Mouse (Mus musculus): ENCODE measurements around the gene Mgll. TPM values are rescaled to one million over a fixed set of nuclear protein-coding genes. Genes with fewer than 3 reads are reported as not detected.
A peak's percentile ranks its signal among the peaks of the same experiment; 100 is the strongest.

The Mgll gene
- polyA plus RNA-seq, 1 experiment from 2014 or later = 43.6 TPM

GRCm38 (mm10) chr6:88715378-88715781 lies 8.8 kb upstream of the Mgll start:
- Histone ChIP-seq H3K4me1 (replicated peaks; ENCODE audit: insufficient read depth, low read length) (no peaks in the 10 kb centered on the region), H3K9ac (ENCODE audit: low read depth, low read length) (no peak overlapping the region), H3K4me3 (replicated peaks; ENCODE audit: low read depth, low read length) (no peak overlapping the region), H3K36me3 (ENCODE audit: insufficient read depth, low read length) (no peaks in the 10 kb centered on the region), H3K9me3 (replicated peaks; ENCODE audit: low read length) (no peaks in the 10 kb centered on the region), H3K27me3 (ENCODE audit: insufficient read depth, low read length) (no peaks in the 10 kb centered on the region), H3K4me2 (ENCODE audit: low read length) (no peak overlapping the region), H3K27ac (peak overlapping the region; percentile 44; the same call in 1 of the 2 replicates)
- ATAC-seq (replicated peaks; ENCODE audit: low FRiP score, low read depth) (0 out of 2 replicates have a peak, but pooled peaks have one; percentile 33), DNase-seq (ENCODE audit: low spot score) (peak; percentile 36)
- 49% methylated on average over 9 of the region's 9 CpGs for WGBS
- no peak for TF ChIP-seq CTCF (IDR thresholded peaks at IDR 0.05; ENCODE audit: low read depth)

- H3K36me3 ChIP-seq (ENCODE audit: insufficient read depth, low read length) = no peaks in the 10 kb centered on the region
- no peak overlapping the region for H3K4me3 ChIP-seq (replicated peaks; ENCODE audit: low read depth, low read length)
- no peaks in the 10 kb centered on the region for H3K27me3 ChIP-seq (ENCODE audit: insufficient read depth, low read length)
- 62% methylated on average over 5 of the region's 5 CpGs for WGBS
- DNase-seq (ENCODE audit: low spot score) (no peak), ATAC-seq (replicated peaks; ENCODE audit: low FRiP score, low read depth) (no peak)
- no peak overlapping the region; the same call in 1 of the 2 replicates for H3K27ac ChIP-seq
- H3K9ac ChIP-seq (ENCODE audit: low read depth, low read length) = no peak overlapping the region
- no peaks in the 10 kb centered on the region for H3K4me1 ChIP-seq (replicated peaks; ENCODE audit: insufficient read depth, low read length)
- H3K4me2 ChIP-seq (ENCODE audit: low read length) = no peak overlapping the region
- TF ChIP-seq CTCF (IDR thresholded peaks at IDR 0.05; ENCODE audit: low read depth) = no peak
- no peaks in the 10 kb centered on the region for H3K9me3 ChIP-seq (replicated peaks; ENCODE audit: low read length)
Observed at GRCm38 (mm10) chr6:88715966-88716365, 8.2 kb upstream of the Mgll start.

- whole genome bisulfite sequencing = 52% methylated on average over 6 of the region's 6 CpGs
- H3K27ac ChIP-seq = no peak overlapping the region
Observed at GRCm38 (mm10) chr6:88717143-88718032, 6.8 kb upstream of the Mgll start.

GRCm38 (mm10) chr6:88718033-88718725 lies 6.0 kb upstream of the Mgll start:
- Histone ChIP-seq H3K27me3 (ENCODE audit: insufficient read depth, low read length) (no peaks in the 10 kb centered on the region), H3K4me1 (replicated peaks; ENCODE audit: insufficient read depth, low read length) (no peaks in the 10 kb centered on the region), H3K4me2 (ENCODE audit: low read length) (no peak overlapping the region), H3K36me3 (ENCODE audit: insufficient read depth, low read length) (no peaks in the 10 kb centered on the region), H3K27ac (no peak overlapping the region), H3K9ac (ENCODE audit: low read depth, low read length) (no peak overlapping the region), H3K4me3 (replicated peaks; ENCODE audit: low read depth, low read length) (no peak overlapping the region), H3K9me3 (replicated peaks; ENCODE audit: low read length) (no peaks in the 10 kb centered on the region)
- DNase-seq (ENCODE audit: low spot score) = no peak
- 81% methylated on average over 7 of the region's 7 CpGs for WGBS
- ATAC-seq (replicated peaks; ENCODE audit: low FRiP score, low read depth) = no peak
- no peak for TF ChIP-seq CTCF (IDR thresholded peaks at IDR 0.05; ENCODE audit: low read depth)

More at GRCm38 (mm10) chr6:88717143-88718032, 6.8 kb upstream of the Mgll start:
- H3K4me1 ChIP-seq (replicated peaks; ENCODE audit: insufficient read depth, low read length) = no peaks in the 10 kb centered on the region
- ATAC-seq (replicated peaks; ENCODE audit: low FRiP score, low read depth) (no peak), DNase-seq (ENCODE audit: low spot score) (no peak)
- H3K27me3 ChIP-seq (ENCODE audit: insufficient read depth, low read length) = no peaks in the 10 kb centered on the region
- H3K4me3 ChIP-seq (replicated peaks; ENCODE audit: low read depth, low read length) = no peak overlapping the region
- H3K4me2 ChIP-seq (ENCODE audit: low read length) = no peak overlapping the region
- no peaks in the 10 kb centered on the region for H3K36me3 ChIP-seq (ENCODE audit: insufficient read depth, low read length)
- no peak for TF ChIP-seq CTCF (IDR thresholded peaks at IDR 0.05; ENCODE audit: low read depth)
- H3K9me3 ChIP-seq (replicated peaks; ENCODE audit: low read length) = no peaks in the 10 kb centered on the region
- H3K9ac ChIP-seq (ENCODE audit: low read depth, low read length) = no peak overlapping the region

GRCm38 (mm10) chr6:88721059-88721458 lies 3.2 kb upstream of the Mgll start:
- Histone ChIP-seq H3K27ac (no peak overlapping the region), H3K4me1 (replicated peaks; ENCODE audit: insufficient read depth, low read length) (peaks cover 8% of the 10 kb centered on the region; the same call in 1 of the 2 replicates), H3K4me3 (replicated peaks; ENCODE audit: low read depth, low read length) (no peak overlapping the region), H3K9ac (ENCODE audit: low read depth, low read length) (no peak overlapping the region), H3K9me3 (replicated peaks; ENCODE audit: low read length) (no peaks in the 10 kb centered on the region), H3K36me3 (ENCODE audit: insufficient read depth, low read length) (no peaks in the 10 kb centered on the region), H3K4me2 (ENCODE audit: low read length) (no peak overlapping the region), H3K27me3 (ENCODE audit: insufficient read depth, low read length) (no peaks in the 10 kb centered on the region)
- 79% methylated on average over 3 of the region's 3 CpGs for WGBS
- DNase-seq (ENCODE audit: low spot score) (no peak), ATAC-seq (replicated peaks; ENCODE audit: low FRiP score, low read depth) (no peak)
- no peak for TF ChIP-seq CTCF (IDR thresholded peaks at IDR 0.05; ENCODE audit: low read depth)

- Histone ChIP-seq H3K36me3 (ENCODE audit: insufficient read depth, low read length) (no peaks in the 10 kb centered on the region), H3K9me3 (replicated peaks; ENCODE audit: low read length) (no peaks in the 10 kb centered on the region), H3K4me3 (replicated peaks; ENCODE audit: low read depth, low read length) (no peak overlapping the region), H3K27ac (no peak overlapping the region), H3K4me2 (ENCODE audit: low read length) (no peak overlapping the region), H3K27me3 (ENCODE audit: insufficient read depth, low read length) (no peaks in the 10 kb centered on the region), H3K4me1 (replicated peaks; ENCODE audit: insufficient read depth, low read length) (peaks cover 12% of the 10 kb centered on the region), H3K9ac (ENCODE audit: low read depth, low read length) (no peak overlapping the region)
- WGBS = 66% methylated on average over 2 of the region's 2 CpGs
- DNase-seq (ENCODE audit: low spot score) (no peak), ATAC-seq (replicated peaks; ENCODE audit: low FRiP score, low read depth) (no peak)
- no peak for TF ChIP-seq CTCF (IDR thresholded peaks at IDR 0.05; ENCODE audit: low read depth)
Observed at GRCm38 (mm10) chr6:88722906-88723305, 1.3 kb upstream of the Mgll start.
